Mouse (Mus musculus) liver, embryonic 13.5 days (tissue): ENCODE results near the gene Errfi1. TPM values are rescaled to one million over a fixed set of nuclear protein-coding genes. Genes with fewer than 3 reads are reported as not detected.

Source experiments
- ATAC-seq: fragments of 200-750 bp; cut with Nextera tagmentation; 2 replicates; pipeline ENCODE4 v1.8.0; 2017; ENCODE audit warnings: low read depth, mild to moderate bottlenecking, moderate number of reproducible peaks, moderate library complexity
- DNase-seq: peaks from one replicate; pipeline ENCODE4 v3.0.0; 2022
- H3K27ac ChIP-seq: fragments of 300-500 bp; sonication (generic); 2 replicates; pipeline ENCODE4 v1.5.1; 2015; ENCODE audit warnings: moderate library complexity, mild to moderate bottlenecking, inconsistent platforms
- H3K27me3 ChIP-seq: fragments of 300-500 bp; sonication (generic); 2 replicates; pipeline ENCODE4 v1.6.1; 2015; ENCODE audit warnings: mild to moderate bottlenecking, inconsistent platforms
- H3K36me3 ChIP-seq: fragments of 300-500 bp; sonication (generic); 2 replicates; pipeline ENCODE4 v1.6.1; 2015; ENCODE audit warnings: mild to moderate bottlenecking, inconsistent platforms
- H3K4me1 ChIP-seq: fragments of 300-500 bp; sonication (generic); replicated peaks from 2 replicates; pipeline ENCODE4 v1.6.1; 2015; ENCODE audit warnings: inconsistent platforms
- H3K4me2 ChIP-seq: fragments of 300-500 bp; sonication (generic); 2 replicates; pipeline ENCODE4 v1.6.1; 2015; ENCODE audit warnings: inconsistent platforms, mild to moderate bottlenecking, moderate library complexity
- H3K4me3 ChIP-seq: fragments of 300-500 bp; sonication (generic); replicated peaks from 2 replicates; pipeline ENCODE4 v1.5.1; 2015; ENCODE audit warnings: mild to moderate bottlenecking, inconsistent platforms
- H3K9ac ChIP-seq: fragments of 300-500 bp; sonication (generic); 2 replicates; pipeline ENCODE4 v1.6.1; 2015; ENCODE audit warnings: mild to moderate bottlenecking, inconsistent platforms
- H3K9me3 ChIP-seq: fragments of 300-500 bp; sonication (generic); replicated peaks from 2 replicates; pipeline ENCODE4 v1.6.1; 2016; ENCODE audit warnings: inconsistent platforms
- WGBS: fragments of 180-500 bp; shearing (Covaris S2); methylation state at CpG from one replicate; pipeline ENCODE4 v1.1.7; 2015; ENCODE audit not compliant: insufficient replicate concordance; 5-methylcytosine and 5-hydroxymethylcytosine counted together
- polyA plus RNA-seq: library from polyadenylated mRNA; unstranded; fragments of >200 nt; fragmentation: Nextera tagmentation; extraction: Ambion mirVana; gene quantifications from 2 replicates; pipeline ENCODE4 v1.2.1, GENCODE M21; 2015

The Errfi1 gene
- polyA plus RNA-seq, 1 experiment from 2014 or later: 12.8 TPM

DNA sequence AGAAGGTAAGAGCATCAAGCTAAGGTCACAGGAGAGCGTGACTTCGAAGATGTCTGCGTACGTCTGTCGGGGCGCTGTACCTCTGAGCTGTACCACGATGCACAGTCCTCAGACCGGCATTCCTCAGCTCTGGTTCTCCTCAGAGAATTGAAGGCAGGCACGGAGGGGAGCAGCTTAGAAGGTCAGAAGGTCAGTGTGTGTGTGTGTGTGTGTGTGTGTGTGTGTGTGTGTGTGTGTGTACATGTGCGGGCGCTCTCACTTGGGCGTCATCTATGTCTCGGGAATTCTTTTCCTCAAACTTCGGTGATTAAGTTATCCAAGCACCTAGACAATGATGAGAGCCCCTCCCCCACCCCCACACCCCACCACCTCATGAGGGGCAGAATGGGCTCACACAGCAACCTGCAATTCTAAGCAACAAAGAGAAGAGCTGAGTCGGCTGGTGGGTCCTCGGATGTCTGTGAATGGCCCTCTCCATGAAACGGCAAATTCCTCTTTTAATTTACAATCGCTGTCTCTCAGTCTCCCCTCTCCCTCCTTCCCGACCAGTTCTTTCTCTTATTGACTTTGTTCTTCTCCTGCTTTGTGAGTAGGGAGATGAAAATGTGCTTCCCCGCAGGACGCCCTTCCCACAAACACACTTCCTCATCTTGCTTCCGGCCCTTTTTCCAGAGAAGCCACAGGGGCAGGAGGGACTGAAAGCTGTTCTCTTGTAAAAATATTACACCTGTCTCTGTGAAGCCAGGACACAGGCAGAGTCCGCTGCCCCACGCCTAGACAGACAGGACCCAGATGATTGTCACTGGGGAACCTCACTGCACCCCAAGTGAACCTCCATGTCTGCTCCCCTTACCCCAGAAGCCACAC, 29.9 kb upstream of the Errfi1 start:
- Histone ChIP-seq H3K36me3 (no peaks in the 10 kb centered on the region), H3K27ac (no peak overlapping the region), H3K4me1 (0 out of 2 replicates have a peak, but pooled peaks cover 7% of the 10 kb centered on the region), H3K4me3 (no peak overlapping the region), H3K9ac (no peak overlapping the region), H3K27me3 (no peaks in the 10 kb centered on the region), H3K4me2 (no peak overlapping the region), H3K9me3 (no peaks in the 10 kb centered on the region)
- 43% methylated on average over 24 of the region's 24 CpGs for WGBS
- DNase-seq: no peak
- no peak for ATAC-seq

DNA sequence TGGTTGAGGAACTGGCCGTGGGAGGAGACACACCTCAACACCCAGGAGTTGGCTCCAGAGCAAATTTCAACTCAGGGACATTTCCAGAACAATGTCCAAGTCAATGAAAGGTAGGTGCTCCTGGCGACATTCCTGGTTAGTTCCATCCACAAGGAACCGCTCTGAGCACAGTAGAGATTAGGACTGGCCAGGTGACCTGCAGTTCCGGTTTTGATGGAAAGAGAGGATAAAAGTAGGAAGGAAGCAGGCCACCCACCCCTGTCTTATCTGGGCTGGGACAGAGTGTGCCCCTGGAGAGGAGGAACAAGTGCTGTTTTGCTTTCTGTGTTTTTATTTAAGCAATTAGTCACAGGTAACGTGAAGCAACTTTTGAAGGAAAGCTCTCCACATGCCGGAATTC, 28.8 kb upstream of the Errfi1 start:
- 22% methylated on average over 6 of the region's 6 CpGs for WGBS
- Histone ChIP-seq H3K27me3 (no peaks in the 10 kb centered on the region), H3K27ac (no peak overlapping the region), H3K9me3 (no peaks in the 10 kb centered on the region), H3K4me3 (no peak overlapping the region), H3K4me1 (0 out of 2 replicates have a peak, but pooled peaks cover 7% of the 10 kb centered on the region), H3K36me3 (no peaks in the 10 kb centered on the region), H3K4me2 (no peak overlapping the region), H3K9ac (no peak overlapping the region)
- no peak for ATAC-seq
- no peak for DNase-seq

DNA sequence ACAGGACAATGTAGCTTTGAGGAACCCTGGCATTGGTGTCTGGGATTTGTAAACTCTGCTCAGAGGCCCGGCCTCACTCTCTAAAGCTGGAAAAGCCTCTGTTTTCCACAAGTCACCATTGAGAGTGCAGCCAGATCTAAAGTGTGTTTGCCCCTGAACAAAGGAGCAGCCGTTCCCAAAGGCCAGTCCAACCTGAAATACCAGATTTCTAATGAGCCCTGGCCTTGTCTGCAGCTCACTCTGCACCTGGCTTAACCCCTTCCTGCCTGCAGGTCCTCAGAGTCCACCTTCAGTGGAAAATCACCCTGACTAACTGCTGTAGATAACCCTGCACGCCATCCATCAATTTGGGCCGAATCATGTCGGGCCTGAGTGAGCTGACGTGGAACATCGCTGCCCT, 28.2 kb upstream of the Errfi1 start:
- no peak overlapping the region; the same call in 1 of the 2 replicates for H3K9ac ChIP-seq
- no peak overlapping the region for H3K4me2 ChIP-seq
- 0 out of 2 replicates have a peak, but pooled peaks cover 7% of the 10 kb centered on the region for H3K4me1 ChIP-seq
- no peak overlapping the region for H3K27ac ChIP-seq
- WGBS: 47% methylated on average over 7 of the region's 7 CpGs
- H3K36me3 ChIP-seq: no peaks in the 10 kb centered on the region
- H3K4me3 ChIP-seq: no peak overlapping the region
- DNase-seq (no peak), ATAC-seq (no peak)
- H3K9me3 ChIP-seq: no peaks in the 10 kb centered on the region
- no peaks in the 10 kb centered on the region for H3K27me3 ChIP-seq

DNA sequence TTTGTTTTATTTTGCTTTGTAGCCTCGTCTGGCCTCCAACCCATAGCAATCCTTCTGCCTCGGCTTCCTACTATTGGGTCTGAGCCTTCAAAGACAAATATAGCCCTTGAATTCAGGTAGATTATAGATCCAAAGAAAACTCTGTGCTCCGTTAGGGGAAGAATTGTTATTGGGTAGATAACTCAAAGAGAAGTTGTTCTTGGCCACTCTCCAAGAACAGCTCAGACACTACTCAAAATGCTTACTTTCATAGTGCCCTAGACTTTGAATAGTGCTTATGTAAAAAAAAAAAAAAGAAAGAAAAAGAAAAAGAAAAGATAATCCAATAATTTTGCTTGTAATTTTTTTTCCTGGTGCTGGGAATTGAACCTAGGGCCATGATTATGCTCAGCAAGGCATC, 22.4 kb upstream of the Errfi1 start:
- WGBS: 56% methylated on average over 3 of the region's 3 CpGs
- DNase-seq (no peak), ATAC-seq (no peak)
- Histone ChIP-seq H3K36me3 (no peaks in the 10 kb centered on the region), H3K27me3 (no peaks in the 10 kb centered on the region), H3K4me3 (no peak overlapping the region), H3K4me1 (no peaks in the 10 kb centered on the region), H3K9me3 (no peaks in the 10 kb centered on the region), H3K27ac (no peak overlapping the region), H3K9ac (no peak overlapping the region), H3K4me2 (no peak overlapping the region)

DNA sequence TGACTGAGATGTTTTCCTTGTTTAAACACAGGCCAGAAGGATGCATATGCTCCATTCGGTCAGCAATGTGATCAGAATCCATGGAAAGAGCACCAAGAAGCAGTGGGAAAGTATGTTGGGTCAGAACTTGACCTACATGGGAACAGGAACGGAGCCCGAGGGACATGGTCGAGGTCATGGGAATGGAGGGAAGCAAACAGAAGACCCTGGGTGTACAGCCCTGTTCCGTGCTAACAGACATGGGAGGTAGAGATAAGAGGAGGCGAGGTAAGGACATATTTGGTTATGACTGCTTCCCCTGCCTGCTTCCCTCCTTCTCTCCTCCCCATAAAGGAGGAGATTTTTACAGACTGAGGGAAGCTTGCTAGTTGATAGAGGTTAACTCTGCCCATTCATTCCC, 21.8 kb upstream of the Errfi1 start:
- no peak overlapping the region for H3K9ac ChIP-seq
- whole genome bisulfite sequencing: 47% methylated on average over 6 of the region's 6 CpGs
- no peaks in the 10 kb centered on the region for H3K36me3 ChIP-seq
- H3K4me2 ChIP-seq: no peak overlapping the region
- no peak for DNase-seq
- no peak overlapping the region for H3K4me3 ChIP-seq
- no peak overlapping the region for H3K27ac ChIP-seq
- H3K27me3 ChIP-seq: no peaks in the 10 kb centered on the region
- no peaks in the 10 kb centered on the region for H3K9me3 ChIP-seq
- H3K4me1 ChIP-seq: no peaks in the 10 kb centered on the region
- ATAC-seq: no peak

DNA sequence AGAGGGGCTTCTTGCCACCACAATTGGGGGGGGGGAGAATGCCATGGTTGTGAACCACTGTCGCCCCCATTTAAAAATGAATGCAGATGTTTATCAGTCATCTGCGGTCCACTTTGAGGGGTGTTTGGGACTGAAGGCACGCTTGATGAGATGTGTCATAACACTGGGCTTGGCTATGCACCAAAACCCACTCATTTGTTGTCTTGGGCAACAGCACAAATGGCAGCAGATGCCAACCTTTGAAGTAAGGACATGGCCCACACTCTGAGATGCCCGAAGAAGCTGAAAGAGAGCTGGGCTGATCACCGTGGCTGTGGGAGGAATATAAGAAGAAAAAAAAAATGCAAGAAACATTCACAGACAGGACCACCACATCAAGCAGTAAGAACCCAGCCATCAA, 18.6 kb upstream of the Errfi1 start:
- Histone ChIP-seq H3K4me3 (no peak overlapping the region), H3K9ac (no peak overlapping the region), H3K4me1 (no peaks in the 10 kb centered on the region), H3K4me2 (no peak overlapping the region), H3K27me3 (no peaks in the 10 kb centered on the region), H3K27ac (no peak overlapping the region), H3K9me3 (no peaks in the 10 kb centered on the region), H3K36me3 (no peaks in the 10 kb centered on the region)
- DNase-seq: no peak
- no peak for ATAC-seq
- 73% methylated on average over 5 of the region's 5 CpGs for WGBS

DNA sequence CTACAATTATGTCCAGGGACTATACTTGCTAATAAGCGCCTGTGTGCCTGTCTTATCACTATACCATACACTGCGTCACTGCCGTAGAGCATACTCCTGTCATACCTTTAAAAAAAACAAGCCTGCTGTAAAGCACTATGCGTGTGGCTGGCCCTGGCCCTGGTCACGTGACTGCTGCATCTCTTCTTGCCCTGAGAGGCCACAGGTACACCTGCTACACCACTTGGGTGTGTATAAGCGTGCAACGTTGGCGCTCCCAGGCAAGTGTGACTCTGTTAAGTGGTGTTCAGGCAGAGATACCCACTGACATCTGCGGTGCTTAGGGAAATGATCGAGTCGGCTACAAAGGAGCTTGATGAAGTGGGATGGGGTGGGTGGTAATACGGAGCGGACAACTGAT, 17.5 kb upstream of the Errfi1 start:
- Histone ChIP-seq H3K9me3 (no peaks in the 10 kb centered on the region), H3K27ac (no peak overlapping the region), H3K27me3 (no peaks in the 10 kb centered on the region), H3K4me3 (no peak overlapping the region), H3K4me2 (no peak overlapping the region), H3K4me1 (no peaks in the 10 kb centered on the region), H3K9ac (no peak overlapping the region), H3K36me3 (no peaks in the 10 kb centered on the region)
- DNase-seq (no peak), ATAC-seq (no peak)
- WGBS: 76% methylated on average over 13 of the region's 13 CpGs

DNA sequence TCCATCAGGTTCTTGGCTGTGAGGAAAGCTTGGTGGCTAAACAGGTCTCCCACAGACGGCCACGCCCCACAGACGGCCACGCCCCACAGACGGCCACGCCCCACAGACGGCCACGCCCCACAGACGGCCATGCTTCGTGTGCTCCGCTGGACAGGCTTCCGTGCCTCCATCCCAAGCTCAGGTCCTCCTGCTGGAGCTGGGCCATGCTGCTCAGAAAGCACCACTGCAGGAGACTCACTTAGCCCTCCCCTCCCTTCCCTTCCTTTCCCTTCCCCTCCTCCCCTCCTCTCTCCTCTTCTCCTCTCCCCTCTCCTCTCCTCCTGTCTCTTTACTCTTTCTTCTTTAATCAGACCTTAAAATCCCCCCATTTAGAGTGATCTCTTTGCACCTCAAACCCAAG, 16.8 kb upstream of the Errfi1 start:
- no peak overlapping the region for H3K9ac ChIP-seq
- H3K27me3 ChIP-seq: no peaks in the 10 kb centered on the region
- no peak for DNase-seq
- no peaks in the 10 kb centered on the region for H3K36me3 ChIP-seq
- H3K4me1 ChIP-seq: no peaks in the 10 kb centered on the region
- no peak overlapping the region for H3K4me2 ChIP-seq
- ATAC-seq: no peak
- no peaks in the 10 kb centered on the region for H3K9me3 ChIP-seq
- WGBS: 71% methylated on average over 12 of the region's 12 CpGs
- H3K27ac ChIP-seq: no peak overlapping the region
- no peak overlapping the region for H3K4me3 ChIP-seq

DNA sequence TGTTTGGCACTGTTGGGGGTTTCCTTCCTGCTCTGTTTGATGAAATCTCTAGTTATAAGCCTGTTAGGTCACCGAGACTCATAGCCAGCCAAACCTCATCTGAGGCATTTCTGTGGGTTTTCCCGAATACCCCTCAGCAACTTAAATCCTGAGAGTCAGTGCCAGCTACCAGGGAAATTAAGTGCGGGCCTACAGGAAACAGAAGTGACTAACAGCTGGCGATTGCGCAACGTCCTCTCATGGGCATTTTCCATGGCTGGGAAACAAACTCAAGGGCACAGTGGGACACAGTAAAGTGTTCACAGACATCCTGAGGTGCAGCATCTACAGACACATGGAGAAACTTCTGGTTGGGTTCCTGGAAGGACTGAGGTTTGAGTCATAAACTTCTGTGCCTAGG, 16.3 kb upstream of the Errfi1 start:
- H3K4me1 ChIP-seq: no peaks in the 10 kb centered on the region
- H3K36me3 ChIP-seq: no peaks in the 10 kb centered on the region
- H3K27ac ChIP-seq: no peak overlapping the region
- WGBS: 47% methylated on average over 6 of the region's 6 CpGs
- no peak overlapping the region for H3K9ac ChIP-seq
- H3K9me3 ChIP-seq: no peaks in the 10 kb centered on the region
- no peaks in the 10 kb centered on the region for H3K27me3 ChIP-seq
- no peak overlapping the region for H3K4me3 ChIP-seq
- ATAC-seq (no peak), DNase-seq (no peak)
- H3K4me2 ChIP-seq: no peak overlapping the region

DNA sequence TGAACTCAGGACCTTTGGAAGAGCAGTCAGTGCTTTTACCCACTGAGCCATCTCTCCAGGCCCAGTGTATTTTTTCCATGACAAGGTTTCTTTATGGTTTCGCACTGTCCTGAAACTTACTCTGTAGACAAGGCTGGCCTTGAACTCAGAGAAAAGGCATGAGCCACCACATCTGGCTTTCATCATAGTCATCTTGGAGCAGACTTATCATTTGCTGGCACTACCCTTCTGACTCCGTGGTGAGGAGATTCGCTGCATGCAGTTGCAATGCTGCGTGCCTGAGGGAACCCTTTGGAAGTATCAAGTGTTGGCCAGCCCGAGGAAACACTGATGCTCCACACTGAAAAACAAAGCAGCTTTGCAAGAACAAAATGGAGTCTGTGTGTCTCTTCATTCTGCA, 11.7 kb upstream of the Errfi1 start:
- H3K27me3 ChIP-seq: no peaks in the 10 kb centered on the region
- WGBS: 65% methylated on average over 5 of the region's 5 CpGs
- H3K4me3 ChIP-seq: no peak overlapping the region
- no peak overlapping the region for H3K4me2 ChIP-seq
- no peak overlapping the region for H3K9ac ChIP-seq
- H3K27ac ChIP-seq: no peak overlapping the region
- DNase-seq (no peak), ATAC-seq (no peak)
- no peaks in the 10 kb centered on the region for H3K36me3 ChIP-seq
- H3K4me1 ChIP-seq: no peaks in the 10 kb centered on the region; the same call in 1 of the 2 replicates
- H3K9me3 ChIP-seq: no peaks in the 10 kb centered on the region

DNA sequence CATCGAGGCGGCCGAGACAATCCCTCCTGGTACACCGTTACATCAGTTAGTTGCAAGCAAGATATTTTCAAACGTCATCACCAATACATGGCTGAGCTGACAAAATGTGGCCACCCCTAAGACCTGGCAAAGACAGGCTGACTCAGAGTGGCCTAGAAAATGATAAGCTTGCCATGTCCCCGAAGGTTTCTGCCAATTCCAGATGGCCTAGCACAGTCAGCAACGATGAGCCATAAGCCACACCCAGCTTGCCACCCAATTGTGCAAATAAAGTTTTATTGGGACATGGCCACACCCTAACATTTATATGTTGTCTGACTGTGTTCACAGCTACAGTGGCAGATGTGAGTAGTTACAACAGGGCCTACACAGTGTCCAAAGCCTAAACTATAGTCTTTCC, 10.5 kb upstream of the Errfi1 start:
- H3K9ac ChIP-seq: no peak overlapping the region
- H3K4me2 ChIP-seq: no peak overlapping the region
- WGBS: 77% methylated on average over 7 of the region's 7 CpGs
- H3K4me1 ChIP-seq: no peaks in the 10 kb centered on the region; the same call in 1 of the 2 replicates
- H3K27ac ChIP-seq: no peak overlapping the region
- ATAC-seq (no peak), DNase-seq (no peak)
- H3K36me3 ChIP-seq: no peaks in the 10 kb centered on the region
- H3K27me3 ChIP-seq: no peaks in the 10 kb centered on the region
- no peaks in the 10 kb centered on the region for H3K9me3 ChIP-seq
- H3K4me3 ChIP-seq: no peak overlapping the region

DNA sequence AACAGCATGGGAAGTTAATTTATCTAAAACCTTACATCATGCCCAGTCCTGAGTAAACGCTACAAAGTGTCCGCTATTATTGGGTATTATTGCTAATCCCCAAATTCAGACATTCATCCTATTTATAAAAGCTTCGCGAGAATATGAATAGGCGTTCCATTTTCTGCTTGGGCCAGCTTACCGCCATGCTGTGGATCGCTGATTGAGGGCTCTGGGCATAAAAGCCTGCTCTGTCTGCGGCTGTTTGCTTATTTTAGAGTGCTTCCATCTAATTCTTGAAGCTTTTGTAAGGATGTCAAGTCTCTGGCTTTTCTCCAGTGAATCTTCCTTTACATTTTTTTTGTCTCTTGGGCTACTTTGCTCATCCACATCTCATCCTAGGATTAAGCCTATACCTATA, 7.4 kb upstream of the Errfi1 start:
- no peak for ATAC-seq
- WGBS: 78% methylated on average over 8 of the region's 8 CpGs
- no peak overlapping the region for H3K27ac ChIP-seq

More for the DNA sequence above, 7.4 kb upstream of the Errfi1 start:
- Histone ChIP-seq H3K27me3 (no peaks in the 10 kb centered on the region), H3K9ac (no peak overlapping the region), H3K4me1 (no peaks in the 10 kb centered on the region; the same call in 1 of the 2 replicates), H3K4me2 (no peak overlapping the region), H3K4me3 (no peak overlapping the region), H3K36me3 (no peaks in the 10 kb centered on the region), H3K9me3 (no peaks in the 10 kb centered on the region)
- DNase-seq: no peak
